Mouse (Mus musculus) thymus, adult 2 months (tissue): ENCODE measurements around the gene Hoxa7.

ENCODE experiments used
- CTCF ChIP-seq: fragments of 200-500 bp; IDR thresholded peaks from 2 replicates; pipeline ENCODE4 v1.5.1; 2012; ENCODE audit warnings: mild to moderate bottlenecking, control low read depth, low read length, moderate library complexity, borderline replicate concordance; ENCODE audit not compliant: control insufficient read depth, poor library complexity, insufficient read depth; ENCODE audit errors: extremely low read depth
- POLR2A ChIP-seq: fragments of 200-500 bp; IDR thresholded peaks from 2 replicates; pipeline ENCODE4 v1.6.1; 2012; ENCODE audit warnings: mild to moderate bottlenecking, low read length, control low read depth, moderate library complexity; ENCODE audit not compliant: control insufficient read depth, poor library complexity, insufficient read depth; ENCODE audit errors: extremely low read depth

DNA sequence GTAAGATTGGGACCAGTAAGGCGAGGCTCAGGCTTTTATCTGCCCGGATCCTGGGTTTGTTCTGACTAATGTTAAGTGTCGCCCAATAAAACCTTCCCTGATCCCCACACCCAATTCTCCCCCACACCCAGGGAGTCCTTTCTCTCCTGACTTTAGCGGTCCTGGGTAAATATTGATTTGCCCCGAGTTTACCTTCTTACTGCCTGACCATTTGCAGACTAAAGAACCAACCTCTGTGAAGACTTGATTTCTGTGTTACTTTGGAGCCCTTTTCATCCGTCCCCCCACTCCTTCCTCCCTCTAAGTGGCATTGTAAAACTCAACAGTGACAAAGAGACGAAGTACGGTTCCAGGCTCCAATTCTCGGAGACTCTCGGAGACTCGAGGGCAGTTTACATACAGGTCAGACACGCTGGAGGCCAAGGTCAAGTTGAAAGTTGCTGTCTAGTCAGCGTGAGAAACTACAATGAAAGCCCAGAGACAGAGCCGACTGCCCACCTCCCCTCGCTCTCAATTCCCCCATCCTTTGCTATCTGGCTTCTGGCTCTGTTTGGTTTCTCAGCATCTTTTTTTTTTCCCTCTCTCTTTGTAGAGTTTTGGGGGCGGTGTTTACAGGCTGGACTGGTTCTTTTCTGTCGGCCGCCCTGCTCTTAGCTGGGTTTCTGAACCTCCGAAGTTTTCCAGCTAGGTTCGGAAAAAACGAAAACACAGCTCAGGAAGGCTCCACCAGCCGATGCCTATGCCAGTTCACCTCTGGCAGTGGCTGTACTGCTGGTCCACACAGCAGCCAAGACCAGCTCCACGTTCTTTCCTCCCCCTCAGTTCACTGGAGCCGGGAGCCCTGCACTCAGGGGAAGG is 41.0 kb upstream of the Hoxa7 start:
- TF ChIP-seq POLR2A = no peak
- no peak for TF ChIP-seq CTCF
